Mouse (Mus musculus) bone marrow, adult 2 months (tissue): ENCODE results near the gene Cyth1.

Experiments
- CTCF ChIP-seq: fragments of 200-500 bp; IDR thresholded peaks from 2 replicates; pipeline ENCODE4 v1.5.1; 2011; ENCODE audit warnings: low read length, control low read depth; ENCODE audit not compliant: control insufficient read depth, insufficient read depth
- POLR2A ChIP-seq: fragments of 200-500 bp; IDR thresholded peaks from 2 replicates; pipeline ENCODE4 v1.6.1; 2011; ENCODE audit warnings: low read depth, mild to moderate bottlenecking, control low read depth, low read length, borderline replicate concordance; ENCODE audit not compliant: control insufficient read depth

GRCm38 (mm10) chr11:118182353-118182752 lies 66.0 kb downstream of the Cyth1 start:
- TF ChIP-seq POLR2A (no peak), CTCF (no peak)
